Mouse (Mus musculus) limb, embryonic 10.5 days (tissue): Measurements from ENCODE around the gene Gm10272. TPM values are rescaled to one million over a fixed set of nuclear protein-coding genes. Genes with fewer than 3 reads are reported as not detected.
"Not testable (repeated sequence)": the region's sequence is repeated elsewhere in the genome, so short reads cannot be mapped to it uniquely, and the experiment has no call there.

Experiments
- DNase-seq: peaks from one replicate; pipeline ENCODE4 v3.0.0-alpha.2; 2017; ENCODE audit warnings: low spot score
- H3K27ac ChIP-seq: fragments of 300-500 bp; sonication (generic); 2 replicates; pipeline ENCODE4 v1.5.1; 2016; ENCODE audit warnings: mild to moderate bottlenecking
- H3K27me3 ChIP-seq: fragments of 300-500 bp; sonication (generic); 2 replicates; pipeline ENCODE4 v1.6.1; 2016; ENCODE audit warnings: low read depth, mild to moderate bottlenecking; ENCODE audit not compliant: poor library complexity, severe bottlenecking
- H3K36me3 ChIP-seq: fragments of 300-500 bp; sonication (generic); 2 replicates; pipeline ENCODE4 v1.6.1; 2016; ENCODE audit warnings: mild to moderate bottlenecking, moderate library complexity
- H3K4me1 ChIP-seq: fragments of 300-500 bp; sonication (generic); 2 replicates; pipeline ENCODE4 v1.6.1; 2016
- H3K4me3 ChIP-seq: fragments of 300-500 bp; sonication (generic); 2 replicates; pipeline ENCODE4 v1.5.1; 2016; ENCODE audit warnings: mild to moderate bottlenecking, moderate library complexity
- H3K9me3 ChIP-seq: fragments of 300-500 bp; sonication (generic); replicated peaks from 2 replicates; pipeline ENCODE4 v1.6.1; 2016; ENCODE audit warnings: mild to moderate bottlenecking
- WGBS: fragments of 180-500 bp; shearing (Covaris S2); methylation state at CpG from one replicate; pipeline ENCODE4 v1.1.7; 2016; 5-methylcytosine and 5-hydroxymethylcytosine counted together
- polyA plus RNA-seq: library from polyadenylated mRNA; unstranded; fragments of >200 nt; fragmentation: Nextera tagmentation; extraction: Ambion mirVana; gene quantifications from 2 replicates; pipeline ENCODE4 v1.2.1, GENCODE M21; 2016

Gene Gm10272
- polyA plus RNA-seq, 1 experiment from 2014 or later = not detected

DNA sequence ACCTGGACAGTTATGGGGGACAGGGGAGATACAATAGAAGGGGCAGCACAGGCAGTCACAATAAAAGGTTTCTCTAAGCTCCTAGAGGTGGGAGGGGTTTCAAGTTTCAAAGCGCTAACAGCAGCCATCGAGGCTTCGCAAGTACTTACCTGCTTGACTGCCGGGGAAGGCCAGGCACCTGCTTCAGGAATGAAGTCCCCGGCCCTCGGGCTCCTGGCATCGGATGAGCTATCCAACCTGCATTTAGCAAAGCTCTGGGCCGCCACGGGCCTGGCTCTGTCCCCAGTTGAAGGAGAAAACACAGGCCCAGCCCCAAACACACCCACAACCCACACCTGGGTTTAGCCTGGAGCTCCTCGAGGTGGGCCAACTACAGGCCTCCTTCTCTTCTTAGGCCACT is 19.4 kb upstream of the Gm10272 start:
- H3K4me1 ChIP-seq = peaks cover 60% of the 10 kb centered on the region
- no peak overlapping the region for H3K27ac ChIP-seq
- H3K9me3 ChIP-seq = no peaks in the 10 kb centered on the region
- H3K36me3 ChIP-seq = no peaks in the 10 kb centered on the region
- peaks cover 70% of the 10 kb centered on the region for H3K27me3 ChIP-seq
- 16% methylated on average over 10 of the region's 10 CpGs for WGBS
- H3K4me3 ChIP-seq = no peak overlapping the region
- no peak for DNase-seq

DNA sequence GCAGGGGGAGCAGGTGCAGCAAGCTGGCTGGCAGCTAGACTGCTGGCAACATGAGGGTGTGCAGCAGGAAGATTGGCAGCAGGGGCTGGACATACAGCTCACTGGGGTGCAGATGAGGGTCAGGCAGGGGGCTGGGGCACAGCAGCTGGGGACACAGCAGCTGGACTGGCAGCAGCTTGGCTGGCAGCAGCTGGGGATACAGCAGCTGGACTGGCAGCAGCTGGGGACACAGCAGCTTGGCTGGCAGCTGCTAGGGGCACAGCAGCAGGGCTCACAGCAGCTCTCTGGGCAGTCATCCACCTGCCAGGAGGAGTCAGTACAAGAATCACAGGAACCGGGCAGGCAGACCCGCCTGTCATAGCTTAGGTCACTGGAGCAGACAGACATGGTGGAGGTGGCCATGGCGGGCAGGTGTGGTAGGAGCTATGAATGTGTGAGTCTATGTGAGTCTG is 16.0 kb upstream of the Gm10272 start, which contains the start of gene Gm19402:
TSS of gene Gm19402 (minus strand) at position 402 of the 452 bp plus-strand sequence.
- H3K4me3 ChIP-seq, H3K9me3 ChIP-seq, H3K27ac ChIP-seq, DNase-seq, H3K36me3 ChIP-seq: not testable (repeated sequence)
- WGBS = 83% methylated on average over 3 of the region's 3 CpGs
- Histone ChIP-seq H3K27me3 (peaks cover 49% of the 10 kb centered on the region), H3K4me1 (peaks cover 71% of the 10 kb centered on the region)

DNA sequence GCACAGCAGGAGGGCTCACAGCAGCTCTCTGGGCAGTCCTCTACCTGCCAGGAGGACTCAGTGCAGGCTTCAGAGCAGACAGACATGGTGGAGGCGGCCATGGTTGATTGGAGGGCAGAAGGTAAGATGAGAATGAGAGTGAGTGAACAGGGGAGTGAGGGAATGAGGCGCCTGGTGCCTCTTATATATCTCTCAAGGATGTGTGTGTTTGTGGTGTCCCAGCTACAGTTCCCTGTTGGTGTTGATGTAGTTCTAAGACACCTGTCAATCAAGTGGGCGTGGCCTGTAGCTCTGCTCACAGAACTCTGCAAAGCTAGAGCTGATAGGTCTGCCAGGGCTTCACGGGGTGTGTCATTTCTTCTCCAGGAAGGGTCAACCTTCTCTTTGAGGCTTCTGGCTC is 9.3 kb upstream of the Gm10272 start, which contains the start of gene Gm9508:
TSS of gene Gm9508 (minus strand) at position 101 of the 400 bp plus-strand sequence.
- Histone ChIP-seq H3K27ac (no peak within 1 kb of the TSS), H3K4me3 (no peak within 1 kb of the TSS), H3K4me1 (peaks cover 41% of the 10 kb centered on the region), H3K27me3 (no peaks in the 10 kb centered on the region), H3K9me3 (no peaks in the 10 kb centered on the region), H3K36me3 (no peaks in the 10 kb centered on the region)
- no peak for DNase-seq
- WGBS = 40% methylated on average over 4 of the region's 4 CpGs

DNA sequence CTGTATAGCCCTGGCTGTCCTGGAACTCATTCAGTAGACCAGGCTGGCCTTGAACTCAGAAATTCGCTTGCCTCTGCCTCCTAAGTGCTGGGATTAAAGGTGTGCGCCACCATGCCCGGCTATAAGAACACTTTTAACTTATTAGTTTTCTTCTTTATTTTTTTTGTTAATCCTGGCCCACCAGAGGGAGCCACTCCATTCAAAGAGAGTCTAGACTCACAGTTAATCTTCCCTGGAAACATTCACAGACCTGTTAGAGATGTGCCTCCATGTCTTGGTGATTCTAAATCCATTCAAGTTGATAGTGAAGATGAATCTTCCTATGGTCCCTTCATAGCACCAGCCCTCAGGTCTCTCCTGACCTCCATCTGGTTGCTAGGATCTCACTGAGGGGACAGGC is 3.4 kb downstream of the Gm10272 start:
- no peak for DNase-seq

DNA sequence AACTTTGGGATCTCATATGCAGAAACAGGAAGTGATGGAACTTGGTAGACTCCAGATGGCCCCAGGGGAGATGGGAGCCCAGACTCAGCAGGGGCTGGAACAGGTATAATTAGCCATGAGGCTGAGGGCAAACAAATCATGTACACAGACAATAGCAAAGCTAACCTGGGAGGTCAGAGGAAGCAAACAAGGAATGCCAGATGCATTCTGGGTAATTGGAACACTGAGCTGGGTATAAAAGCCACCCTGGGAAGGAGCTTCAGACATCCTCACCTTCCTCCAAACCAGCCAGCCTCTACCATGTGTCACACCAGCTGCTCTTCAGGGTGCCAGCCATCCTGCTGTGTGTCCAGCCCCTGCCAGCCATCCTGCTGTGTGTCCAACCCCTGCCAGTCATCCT is 4.7 kb downstream of the Gm10272 start, which contains the start of gene Gm10024:
TSS of gene Gm10024 (plus strand) at position 301 of the 400 bp plus-strand sequence.
- DNase-seq, H3K27me3 ChIP-seq, H3K4me3 ChIP-seq, H3K27ac ChIP-seq, H3K36me3 ChIP-seq, H3K9me3 ChIP-seq, H3K4me1 ChIP-seq: not testable (repeated sequence)

More for the DNA sequence above, 3.4 kb downstream of the Gm10272 start:
- 76% methylated on average over 3 of the region's 3 CpGs for WGBS
- H3K4me1 ChIP-seq = 0 out of 2 replicates have a peak, but pooled peaks cover 2% of the 10 kb centered on the region
- no peaks in the 10 kb centered on the region for H3K27me3 ChIP-seq
- no peaks in the 10 kb centered on the region for H3K36me3 ChIP-seq
- 0 out of 2 replicates have a peak, but pooled peaks cover 3% of the 10 kb centered on the region for H3K9me3 ChIP-seq
- no peak overlapping the region for H3K4me3 ChIP-seq
- H3K27ac ChIP-seq = no peak overlapping the region

DNA sequence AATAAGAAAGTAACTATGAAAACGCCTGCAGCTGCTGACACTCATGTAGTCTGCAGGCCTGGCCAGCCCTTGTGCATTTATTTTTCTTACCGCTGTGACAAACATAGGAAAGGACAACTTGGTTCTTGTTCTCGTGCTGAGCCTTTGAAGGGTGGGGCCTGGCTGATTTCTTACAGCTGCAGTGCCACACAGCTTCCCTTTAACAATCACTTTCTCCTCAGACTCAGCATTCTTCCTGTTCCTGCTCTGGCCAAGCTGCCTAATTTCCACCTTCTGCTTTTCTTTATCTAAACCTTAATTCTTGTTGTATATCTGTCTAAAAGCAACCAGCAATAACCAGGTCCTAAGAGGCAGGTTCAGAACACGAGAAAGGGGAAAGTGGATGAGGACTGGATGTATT is 7.3 kb downstream of the Gm10272 start:
- Histone ChIP-seq H3K27me3 (no peaks in the 10 kb centered on the region), H3K9me3 (no peaks in the 10 kb centered on the region), H3K4me1 (0 out of 2 replicates have a peak, but pooled peaks cover 2% of the 10 kb centered on the region), H3K36me3 (no peaks in the 10 kb centered on the region), H3K4me3 (no peak overlapping the region), H3K27ac (no peak overlapping the region)
- no peak for DNase-seq
- 73% methylated on average over 4 of the region's 4 CpGs for WGBS

DNA sequence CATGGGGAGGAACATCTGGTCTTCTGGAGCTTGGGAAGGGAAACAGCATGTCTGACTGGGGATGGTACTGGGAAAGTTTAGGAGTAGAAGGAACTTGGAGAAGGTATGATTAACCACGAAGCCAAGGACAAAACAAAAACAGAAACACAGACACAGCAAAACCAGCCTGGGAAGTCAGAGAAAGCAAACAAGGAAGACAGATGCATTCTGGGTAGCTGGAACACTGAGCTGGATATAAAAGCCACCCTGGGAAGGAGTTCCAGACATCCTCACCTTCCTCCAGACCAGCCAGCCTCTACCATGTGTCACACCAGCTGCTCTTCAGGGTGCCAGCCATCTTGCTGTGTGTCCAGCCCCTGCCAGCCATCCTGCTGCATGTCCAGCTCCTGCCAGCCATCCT is 9.1 kb downstream of the Gm10272 start, which contains the start of gene Gm10142:
TSS of gene Gm10142 (plus strand) at position 301 of the 400 bp plus-strand sequence.
- Histone ChIP-seq H3K27me3 (no peaks in the 10 kb centered on the region), H3K36me3 (no peaks in the 10 kb centered on the region), H3K9me3 (no peaks in the 10 kb centered on the region), H3K4me1 (0 out of 2 replicates have a peak, but pooled peaks cover 2% of the 10 kb centered on the region), H3K27ac (no peak within 1 kb of the TSS), H3K4me3 (no peak within 1 kb of the TSS)
- WGBS = 85% methylated on average over 1 of the region's 1 CpGs
- no peak for DNase-seq

DNA sequence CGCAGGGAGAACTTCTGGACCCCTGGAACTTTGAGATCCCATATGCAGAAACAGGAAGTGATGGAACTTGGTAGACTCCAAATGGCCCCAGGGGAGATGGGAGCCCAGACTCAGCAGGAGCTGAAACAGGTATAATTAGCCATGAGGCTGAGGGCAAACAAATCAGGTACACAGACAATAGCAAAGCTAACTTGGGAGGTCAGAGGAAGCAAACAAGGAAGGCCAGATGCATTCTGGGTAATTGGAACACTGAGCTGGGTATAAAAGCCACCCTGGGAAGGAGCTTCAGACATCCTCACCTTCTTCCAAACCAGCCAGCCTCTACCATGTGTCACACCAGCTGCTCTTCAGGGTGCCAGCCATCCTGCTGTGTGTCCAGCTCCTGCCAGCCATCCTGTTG is 13.9 kb downstream of the Gm10272 start, which contains the start of gene Krtap12-1:
TSS of gene Krtap12-1 (plus strand) at position 301 of the 400 bp plus-strand sequence.
- H3K27ac ChIP-seq, H3K4me1 ChIP-seq, H3K36me3 ChIP-seq, H3K27me3 ChIP-seq, H3K4me3 ChIP-seq, H3K9me3 ChIP-seq, DNase-seq: not testable (repeated sequence)
- 83% methylated on average over 1 of the region's 1 CpGs for WGBS

DNA sequence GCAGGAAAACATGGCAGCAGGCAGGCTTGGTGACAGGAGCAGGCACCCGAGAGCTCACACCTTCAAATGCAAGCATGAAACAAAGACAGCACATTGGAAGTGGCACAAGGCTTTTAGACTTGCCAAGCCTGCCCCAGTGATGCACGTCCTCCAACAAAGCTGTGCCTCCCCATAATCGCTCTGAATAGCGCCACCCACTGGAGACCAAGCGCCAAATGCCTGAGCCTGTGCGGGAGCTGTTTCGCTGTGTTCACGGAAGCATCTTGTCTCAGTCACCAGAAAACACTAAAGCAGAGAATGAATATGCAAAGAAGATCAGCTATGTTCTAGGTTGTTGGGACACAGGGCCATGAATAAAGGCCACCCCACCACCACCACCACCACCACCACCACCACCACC is 18.4 kb downstream of the Gm10272 start:
- H3K4me3 ChIP-seq = no peak overlapping the region
- H3K4me1 ChIP-seq = no peaks in the 10 kb centered on the region
- H3K36me3 ChIP-seq = no peaks in the 10 kb centered on the region
- WGBS = 78% methylated on average over 8 of the region's 8 CpGs
- H3K27ac ChIP-seq = no peak overlapping the region
- H3K9me3 ChIP-seq = no peaks in the 10 kb centered on the region
- DNase-seq = no peak
- no peaks in the 10 kb centered on the region for H3K27me3 ChIP-seq

DNA sequence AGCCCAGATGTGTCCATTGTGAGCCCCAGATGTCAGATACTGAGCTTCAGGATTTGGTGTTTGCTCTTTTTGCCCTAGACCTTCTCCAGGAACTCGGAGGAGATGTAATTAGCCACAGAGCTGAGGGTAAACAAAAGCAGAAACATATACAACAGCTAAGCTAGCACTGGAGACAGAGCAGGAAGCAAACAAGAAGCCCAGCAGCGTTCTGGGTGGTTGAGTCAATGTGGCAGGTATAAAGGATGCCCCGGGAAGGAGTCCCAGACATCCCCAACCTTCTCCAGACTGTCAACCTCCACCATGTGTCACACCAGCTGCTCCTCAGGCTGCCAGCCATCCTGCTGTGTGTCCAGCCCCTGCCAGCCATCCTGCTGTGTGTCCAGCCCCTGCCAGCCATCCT is 19.8 kb downstream of the Gm10272 start, which contains the start of gene Gm10100:
TSS of gene Gm10100 (plus strand) at position 301 of the 400 bp plus-strand sequence.
- WGBS = 36% methylated on average over 3 of the region's 3 CpGs
- Histone ChIP-seq H3K27ac (no peak within 1 kb of the TSS), H3K4me1 (no peaks in the 10 kb centered on the region), H3K27me3 (no peaks in the 10 kb centered on the region), H3K4me3 (no peak within 1 kb of the TSS), H3K9me3 (no peaks in the 10 kb centered on the region), H3K36me3 (no peaks in the 10 kb centered on the region)
- DNase-seq = no peak

DNA sequence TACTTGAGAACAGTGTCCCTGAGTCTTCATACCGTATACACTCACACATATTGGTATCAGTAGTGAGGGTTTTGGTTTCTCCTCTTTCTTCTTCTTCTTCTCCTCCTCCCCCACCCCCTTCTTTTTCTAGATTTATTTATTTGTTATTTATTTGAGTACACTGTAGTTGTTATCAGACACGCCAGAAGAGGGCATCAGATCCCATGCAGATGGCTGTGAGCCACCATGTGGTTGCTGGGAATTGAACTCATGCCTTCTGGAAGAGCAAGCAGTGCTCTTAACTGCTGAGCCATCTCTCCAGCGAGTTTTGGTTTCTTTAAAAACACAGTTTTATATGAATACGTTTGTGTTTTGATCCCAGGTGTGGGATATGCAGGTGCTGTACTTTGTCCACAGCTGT is 21.9 kb downstream of the Gm10272 start:
- H3K4me3 ChIP-seq = no peak overlapping the region
- no peak overlapping the region for H3K27ac ChIP-seq
- WGBS = 59% methylated on average over 4 of the region's 4 CpGs

DNA sequence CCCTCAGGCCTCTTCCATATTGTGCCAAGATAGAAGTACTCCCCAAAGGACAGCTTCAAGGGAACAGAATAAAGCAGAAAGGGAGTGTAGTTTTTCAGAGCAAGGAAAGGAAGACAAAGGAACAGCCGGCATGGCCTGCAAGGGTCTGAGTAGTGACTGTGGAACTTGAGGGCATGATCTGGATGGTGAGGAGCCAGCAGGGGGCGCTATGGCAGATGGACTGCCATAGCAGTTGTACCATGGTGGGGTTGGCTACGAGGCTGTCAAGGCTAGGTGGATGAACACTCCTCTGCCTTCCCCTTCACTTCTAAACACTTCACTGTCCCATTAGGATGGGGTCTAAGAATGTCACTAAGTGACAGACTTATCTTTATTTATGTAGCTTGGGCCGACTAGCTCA is 22.8 kb downstream of the Gm10272 start:
- peak; percentile 47 for DNase-seq
- no peaks in the 10 kb centered on the region for H3K36me3 ChIP-seq
- no peaks in the 10 kb centered on the region for H3K4me1 ChIP-seq
- no peaks in the 10 kb centered on the region for H3K27me3 ChIP-seq
- WGBS = 59% methylated on average over 4 of the region's 4 CpGs
- no peaks in the 10 kb centered on the region for H3K9me3 ChIP-seq
- H3K27ac ChIP-seq = no peak overlapping the region
- H3K4me3 ChIP-seq = no peak overlapping the region

More for the DNA sequence above, 21.9 kb downstream of the Gm10272 start:
- H3K36me3 ChIP-seq = no peaks in the 10 kb centered on the region
- DNase-seq = no peak
- no peaks in the 10 kb centered on the region for H3K9me3 ChIP-seq
- no peaks in the 10 kb centered on the region for H3K4me1 ChIP-seq
- no peaks in the 10 kb centered on the region for H3K27me3 ChIP-seq

DNA sequence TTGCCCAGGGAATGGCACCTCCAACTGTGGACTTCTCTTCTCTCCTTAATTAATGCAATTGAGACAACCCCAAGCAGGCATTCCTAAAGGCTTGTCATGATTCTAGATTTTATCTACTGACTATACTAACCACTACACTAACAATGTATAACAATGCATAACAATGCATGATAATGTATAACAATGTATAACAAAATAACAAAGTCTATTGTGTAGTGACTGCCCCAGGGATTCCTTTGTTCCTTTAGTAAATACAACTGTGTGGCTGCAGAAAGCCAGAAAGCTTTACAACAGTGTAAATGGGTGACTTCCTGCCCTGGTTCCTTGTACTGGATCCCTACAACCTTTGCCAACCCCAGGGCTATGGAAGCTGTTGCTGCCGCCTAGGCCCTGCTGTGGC is 29.5 kb downstream of the Gm10272 start:
- peaks cover 14% of the 10 kb centered on the region for H3K4me1 ChIP-seq
- no peaks in the 10 kb centered on the region for H3K9me3 ChIP-seq
- DNase-seq = no peak
- no peak overlapping the region for H3K4me3 ChIP-seq
- H3K27ac ChIP-seq = no peak overlapping the region
- H3K36me3 ChIP-seq = no peaks in the 10 kb centered on the region
- WGBS = 100% methylated on average over 1 of the region's 1 CpGs
- no peaks in the 10 kb centered on the region for H3K27me3 ChIP-seq

DNA sequence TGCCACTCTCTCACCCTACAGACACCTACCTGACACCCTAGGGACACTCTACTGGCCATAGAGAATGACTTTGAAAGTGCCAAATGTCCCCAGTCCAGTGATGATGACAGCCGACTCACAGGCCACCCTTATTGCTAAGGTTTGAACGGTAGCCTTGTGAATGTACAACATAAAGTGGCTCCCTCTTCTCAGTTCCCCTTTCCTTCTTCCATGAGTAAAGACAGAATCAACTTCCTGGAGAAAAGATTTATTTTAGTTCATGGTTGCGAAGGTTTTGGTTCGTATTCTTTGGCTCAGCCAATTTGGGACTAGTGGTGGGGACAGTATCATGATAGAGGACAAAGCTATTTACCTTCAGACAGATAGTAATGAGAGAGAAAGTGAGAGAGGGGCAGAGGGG is 32.5 kb downstream of the Gm10272 start:
- no peaks in the 10 kb centered on the region for H3K27me3 ChIP-seq
- H3K4me1 ChIP-seq = peaks cover 38% of the 10 kb centered on the region
- no peaks in the 10 kb centered on the region for H3K36me3 ChIP-seq
- no peak overlapping the region for H3K27ac ChIP-seq
- no peak overlapping the region for H3K4me3 ChIP-seq
- WGBS = 88% methylated on average over 4 of the region's 4 CpGs
- H3K9me3 ChIP-seq = no peaks in the 10 kb centered on the region
- DNase-seq = no peak
